Mouse (Mus musculus): ENCODE results near the gene Sox1. TPM values are rescaled to one million over a fixed set of nuclear protein-coding genes. Genes with fewer than 3 reads are reported as not detected.

Sox1 gene
- polyA plus RNA-seq, 1 experiment = not detected

GRCm38 (mm10) chr8:12368856-12369255 is 26.2 kb upstream of the Sox1 start:
- 65% methylated on average over 6 of the region's 6 CpGs for WGBS
- H3K4me3 ChIP-seq (replicated peaks; ENCODE audit: control insufficient read depth, low read depth, low read length) = no peak overlapping the region
- H3K4me1 ChIP-seq (ENCODE audit: control insufficient read depth, insufficient read depth, low read length) = no peaks in the 10 kb centered on the region
- no peak overlapping the region for H3K27ac ChIP-seq (ENCODE audit: control insufficient read depth, insufficient read depth, low read depth, low read length, poor library complexity)
- no peak for TF ChIP-seq POLR2A (IDR thresholded peaks at IDR 0.05; ENCODE audit: borderline replicate concordance, control insufficient read depth, low read depth, low read length)
- TF ChIP-seq CTCF (IDR thresholded peaks at IDR 0.05; ENCODE audit: control insufficient read depth, insufficient read depth, low read length) = no peak

DNA sequence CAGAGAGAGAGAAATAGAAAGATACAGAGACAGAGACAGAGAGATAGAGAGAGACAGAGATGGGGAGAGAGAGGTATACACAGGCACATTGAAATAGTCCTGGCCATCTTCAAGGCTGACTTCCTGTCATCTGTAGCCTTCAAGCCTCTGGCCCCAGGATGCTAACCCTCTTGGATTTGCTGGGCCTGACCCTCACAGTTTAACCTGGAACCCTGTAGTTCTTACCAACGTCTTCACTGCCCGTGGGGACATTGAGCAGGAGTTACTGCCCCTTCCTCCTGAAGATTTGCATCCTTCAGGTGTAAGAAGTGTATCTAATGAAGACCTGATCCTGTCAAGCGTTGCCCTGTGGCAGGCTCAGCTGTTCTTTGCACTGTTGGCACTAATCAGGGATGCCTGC is 14.0 kb upstream of the Sox1 start:
- Histone ChIP-seq H3K4me1 (ENCODE audit: control insufficient read depth, insufficient read depth, low read length) (no peaks in the 10 kb centered on the region), H3K27ac (ENCODE audit: control insufficient read depth, insufficient read depth, low read depth, low read length, poor library complexity) (no peak overlapping the region), H3K4me3 (replicated peaks; ENCODE audit: control insufficient read depth, low read depth, low read length) (no peak overlapping the region)
- WGBS = 64% methylated on average over 3 of the region's 3 CpGs
- TF ChIP-seq CTCF (IDR thresholded peaks at IDR 0.05; ENCODE audit: control insufficient read depth, insufficient read depth, low read length) (no peak), POLR2A (IDR thresholded peaks at IDR 0.05; ENCODE audit: borderline replicate concordance, control insufficient read depth, low read depth, low read length) (no peak)

GRCm38 (mm10) chr8:12382707-12383561 is 12.2 kb upstream of the Sox1 start:
- Histone ChIP-seq H3K27ac (ENCODE audit: control insufficient read depth, insufficient read depth, low read depth, low read length, poor library complexity) (no peak overlapping the region), H3K4me1 (ENCODE audit: control insufficient read depth, insufficient read depth, low read length) (no peaks in the 10 kb centered on the region), H3K4me3 (replicated peaks; ENCODE audit: control insufficient read depth, low read depth, low read length) (no peak overlapping the region)
- 10% methylated on average over 21 of the region's 21 CpGs for WGBS
- TF ChIP-seq POLR2A (IDR thresholded peaks at IDR 0.05; ENCODE audit: borderline replicate concordance, control insufficient read depth, low read depth, low read length) (no peak), CTCF (IDR thresholded peaks at IDR 0.05; ENCODE audit: control insufficient read depth, insufficient read depth, low read length) (no peak)

- no peak for TF ChIP-seq CTCF (IDR thresholded peaks at IDR 0.05; ENCODE audit: control insufficient read depth, insufficient read depth, low read length)
- TF ChIP-seq POLR2A (IDR thresholded peaks at IDR 0.05; ENCODE audit: borderline replicate concordance, control insufficient read depth, low read depth, low read length) = no peak
- Histone ChIP-seq H3K4me1 (ENCODE audit: control insufficient read depth, insufficient read depth, low read length) (no peaks in the 10 kb centered on the region), H3K4me3 (replicated peaks; ENCODE audit: control insufficient read depth, low read depth, low read length) (no peak overlapping the region), H3K27ac (ENCODE audit: control insufficient read depth, insufficient read depth, low read depth, low read length, poor library complexity) (no peak overlapping the region)
- WGBS = 4% methylated on average over 33 of the region's 34 CpGs
These were observed 10.9 kb upstream of the Sox1 start for GRCm38 (mm10) chr8:12383979-12384890.

DNA sequence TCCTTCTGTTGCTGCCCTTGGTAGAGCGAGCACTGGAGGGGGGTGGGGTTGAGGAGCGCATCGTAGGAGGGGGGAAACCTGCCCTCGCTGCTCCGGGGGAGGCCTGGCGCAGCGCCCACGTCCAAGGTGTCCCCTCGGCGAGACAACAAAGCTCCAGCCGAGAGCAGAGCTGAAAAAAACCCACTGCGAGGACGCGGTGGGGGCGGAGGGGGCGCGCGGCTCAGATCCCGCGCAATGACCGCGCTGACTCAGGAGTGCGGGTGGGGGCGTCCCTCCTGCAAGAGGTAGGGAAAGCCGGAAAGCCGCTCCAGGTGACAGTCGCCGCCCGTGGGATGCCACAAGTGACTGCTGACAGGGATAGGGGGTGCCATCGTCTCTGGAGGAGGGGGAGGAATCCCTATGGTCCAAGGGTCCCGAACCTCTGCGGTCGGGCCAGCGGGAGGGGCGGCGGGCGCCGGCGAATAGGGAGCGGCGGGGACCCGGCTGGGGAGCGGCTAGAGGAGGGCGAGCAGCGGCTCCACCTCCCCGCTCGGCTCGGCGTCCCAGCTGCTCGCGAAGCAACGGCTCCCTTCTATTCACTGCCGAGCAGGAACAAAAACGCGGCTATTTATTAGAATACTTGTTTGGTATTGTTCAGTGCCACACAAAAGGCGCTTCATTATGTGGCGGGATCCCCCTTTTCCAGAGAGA is 10.0 kb upstream of the Sox1 start:
- Histone ChIP-seq H3K4me1 (ENCODE audit: control insufficient read depth, insufficient read depth, low read length) (no peaks in the 10 kb centered on the region), H3K27ac (ENCODE audit: control insufficient read depth, insufficient read depth, low read depth, low read length, poor library complexity) (no peak overlapping the region; the same call in 1 of the 2 replicates), H3K4me3 (replicated peaks; ENCODE audit: control insufficient read depth, low read depth, low read length) (no peak overlapping the region)
- WGBS = 3% methylated on average over 57 of the region's 57 CpGs
- no peak for TF ChIP-seq POLR2A (IDR thresholded peaks at IDR 0.05; ENCODE audit: borderline replicate concordance, control insufficient read depth, low read depth, low read length)
- TF ChIP-seq CTCF (IDR thresholded peaks at IDR 0.05; ENCODE audit: control insufficient read depth, insufficient read depth, low read length) = no peak

DNA sequence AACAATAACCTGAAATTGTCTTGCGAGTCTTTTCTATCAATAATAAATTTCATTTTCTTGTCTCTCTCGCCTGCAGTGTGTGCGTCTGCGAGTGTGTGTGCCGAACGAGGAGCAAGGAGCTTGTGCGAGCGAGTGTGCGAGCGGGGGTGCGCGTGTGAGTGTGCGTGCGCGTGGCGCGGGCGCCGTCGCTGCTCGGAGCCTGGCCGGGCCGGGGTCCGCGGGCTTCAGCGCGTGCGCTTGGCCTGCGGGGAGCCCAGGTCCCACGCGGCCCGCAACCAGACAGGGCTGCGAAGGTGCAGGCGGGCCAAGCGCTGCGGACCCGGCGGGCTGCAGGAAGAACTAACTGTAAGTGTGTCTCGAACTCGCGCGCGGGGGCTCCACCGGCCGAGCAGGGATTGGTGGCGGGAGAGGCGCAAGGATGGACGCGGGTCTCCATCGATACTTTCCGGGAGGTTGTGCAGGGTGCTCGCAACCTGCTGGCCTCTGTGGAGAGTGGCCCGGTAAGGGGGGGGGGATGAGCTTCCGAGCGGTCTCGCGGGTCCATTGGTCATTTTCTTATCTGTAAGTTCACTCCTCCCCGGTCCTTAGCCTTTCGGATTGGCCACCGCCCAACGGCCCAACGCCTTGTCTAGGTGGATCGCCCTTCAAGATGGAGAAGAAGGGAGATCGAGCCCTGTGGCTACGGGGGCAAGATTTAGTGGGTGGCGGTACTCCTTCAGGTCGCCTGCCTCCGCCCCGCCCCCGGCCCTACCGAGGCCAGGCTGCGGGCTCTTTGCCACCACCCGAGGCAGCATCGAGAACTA is 9.2 kb upstream of the Sox1 start:
- WGBS = 4% methylated on average over 74 of the region's 74 CpGs
- H3K27ac ChIP-seq (ENCODE audit: control insufficient read depth, insufficient read depth, low read depth, low read length, poor library complexity) = no peak overlapping the region
- H3K4me3 ChIP-seq (replicated peaks; ENCODE audit: control insufficient read depth, low read depth, low read length) = no peak overlapping the region
- TF ChIP-seq CTCF (IDR thresholded peaks at IDR 0.05; ENCODE audit: control insufficient read depth, insufficient read depth, low read length) = no peak
- TF ChIP-seq POLR2A (IDR thresholded peaks at IDR 0.05; ENCODE audit: borderline replicate concordance, control insufficient read depth, low read depth, low read length) = no peak
- H3K4me1 ChIP-seq (ENCODE audit: control insufficient read depth, insufficient read depth, low read length) = no peaks in the 10 kb centered on the region

DNA sequence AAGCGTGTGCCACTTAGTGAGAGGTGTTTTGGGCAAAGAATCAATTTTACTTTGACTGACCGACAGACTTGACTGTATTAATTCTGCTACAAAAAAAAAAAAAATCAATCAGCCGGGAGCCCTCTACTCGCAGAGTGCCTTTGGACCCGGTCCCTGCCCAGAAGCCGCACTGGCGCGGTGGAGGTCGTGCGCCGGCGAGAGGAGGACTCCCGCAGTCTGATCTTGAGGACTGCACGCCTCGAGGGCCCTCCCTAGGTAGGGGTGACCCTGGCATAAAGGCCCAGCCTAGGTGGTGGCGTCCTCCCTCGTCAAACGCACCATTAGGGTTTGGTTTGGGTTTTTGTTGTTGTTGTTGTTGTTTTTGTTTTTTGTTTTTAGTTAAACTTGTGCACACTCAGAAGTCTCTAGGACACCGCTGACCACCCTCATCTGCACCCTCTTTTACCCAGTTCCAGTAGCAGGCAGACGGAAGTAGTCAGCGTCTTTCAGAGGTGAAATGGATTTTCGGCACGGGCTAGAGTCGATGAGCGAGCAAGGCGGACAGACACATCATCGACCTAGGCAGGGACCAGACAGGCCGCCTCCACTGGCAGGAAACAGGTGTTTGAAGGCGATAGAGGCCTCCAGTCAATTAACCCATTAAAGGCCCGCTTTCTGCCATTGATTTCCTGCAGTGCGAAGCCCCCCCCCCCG is 8.4 kb upstream of the Sox1 start:
- H3K4me1 ChIP-seq (ENCODE audit: control insufficient read depth, insufficient read depth, low read length) = no peaks in the 10 kb centered on the region
- no peak overlapping the region for H3K27ac ChIP-seq (ENCODE audit: control insufficient read depth, insufficient read depth, low read depth, low read length, poor library complexity)
- H3K4me3 ChIP-seq (replicated peaks; ENCODE audit: control insufficient read depth, low read depth, low read length) = no peak overlapping the region
- TF ChIP-seq CTCF (IDR thresholded peaks at IDR 0.05; ENCODE audit: control insufficient read depth, insufficient read depth, low read length) (no peak), POLR2A (IDR thresholded peaks at IDR 0.05; ENCODE audit: borderline replicate concordance, control insufficient read depth, low read depth, low read length) (no peak)
- 2% methylated on average over 32 of the region's 32 CpGs for WGBS

All from bone marrow, adult 2 months (tissue).